ENCODE assay signal across 23 mouse cellular contexts in the genomic region with DNA sequence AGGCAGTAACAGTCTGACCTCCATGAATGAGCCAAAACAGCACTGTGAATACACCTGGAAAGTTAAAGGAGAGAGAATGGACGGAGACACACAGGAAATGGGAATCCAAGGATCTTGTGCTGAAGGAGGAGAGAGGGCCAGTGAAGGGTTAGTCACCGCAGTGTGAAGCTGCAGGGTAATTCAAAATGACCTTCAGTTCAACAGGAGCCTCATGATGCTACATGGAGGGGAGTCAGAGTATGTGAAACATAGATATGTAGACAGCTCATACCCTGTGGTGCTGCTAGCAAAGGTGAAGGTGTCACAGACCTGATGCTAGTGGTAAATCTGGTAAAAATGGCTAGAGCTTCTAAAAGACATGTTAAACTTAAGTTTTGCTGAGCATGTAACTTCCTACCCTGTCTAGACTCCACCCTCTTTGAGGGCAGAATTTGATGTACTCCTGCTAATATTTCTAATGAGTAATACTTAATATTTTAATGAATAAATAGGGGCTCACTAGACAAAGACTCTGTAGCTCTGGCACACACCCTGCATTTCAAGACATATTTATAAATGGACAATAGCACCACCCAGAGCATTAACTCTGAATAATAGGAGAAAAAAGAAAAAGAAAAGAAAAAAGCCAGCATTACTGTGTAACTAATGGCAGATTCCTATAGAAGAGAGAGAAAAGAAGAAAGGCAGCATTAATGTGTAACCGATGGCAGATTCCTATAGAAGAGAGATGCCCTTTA. TPM values are rescaled to one million over a fixed set of nuclear protein-coding genes. Genes with fewer than 3 reads are reported as not detected.
A peak's percentile ranks its signal among the peaks of the same experiment; 100 is the strongest.
DNase-seq lines count a peak whose midpoint lies in the region; ATAC-seq and TF ChIP-seq lines count a peak whose summit lies in the region.
"Had no signal": no experiment of that assay in that cellular context is flagged by ENCODE, and none has a peak within 500 bp of the region (broad histone marks: within the 10 kb centered on the region; RNA-seq: fewer than 3 reads in every experiment).

No protein-coding gene starts in this region.

- WGBS in stomach, postnatal 0 days = 71% methylated on average over 3 of the region's 3 CpGs

- no peak overlapping the region for H3K4me3 ChIP-seq in layer of hippocampus, adult 2 months
- no peak overlapping the region for H3K4me3 ChIP-seq in stomach, postnatal 0 days (ENCODE audit: low read depth, low read length)
- H3K4me3 ChIP-seq: kidney, embryonic 15.5 days; limb, embryonic 10.5 days; liver, embryonic 15.5 days; lung, embryonic 15.5 days; megakaryocyte, embryonic 14.5 days had no signal

- peak; percentile 55 for DNase-seq in heart, adult 11 months
- DNase-seq in heart, postnatal 4 days = no peak
- no peak for DNase-seq in layer of hippocampus, adult 2 months (ENCODE audit: low spot score in 2 of 2)
- DNase-seq in layer of hippocampus, adult 18-20 months (ENCODE audit: low spot score in 2 of 2) = no peak
- DNase-seq in brain, embryonic 18.5 days (ENCODE audit: low read depth, low spot score) = peak; percentile 8
- no peak for DNase-seq in stomach, postnatal 0 days (ENCODE audit: low spot score)
- no peak for DNase-seq in cerebellum, adult 11-12 months
- DNase-seq: adrenal gland, adult 8-10 months; B cell, adult 2 months; cerebellum, adult 9-10 months; kidney, postnatal 4 days; liver; lung, postnatal 36 days had no signal

- H3K27ac ChIP-seq in layer of hippocampus, adult 2 months = no peak overlapping the region
- no peak overlapping the region for H3K27ac ChIP-seq in stomach, postnatal 0 days (replicated peaks)
- H3K27ac ChIP-seq: kidney, embryonic 15.5 days; limb, embryonic 10.5 days; liver, embryonic 15.5 days; lung, embryonic 15.5 days had no signal

- peak; percentile 65 for TF ChIP-seq CTCF in layer of hippocampus, adult 2 months (conservative IDR thresholded peaks at IDR 0.05)
- peak; percentile 10; the same call in 1 of the 2 replicates for TF ChIP-seq CTCF in stomach, postnatal 0 days (IDR thresholded peaks at IDR 0.05; ENCODE audit: low read depth)

- H3K36me3 ChIP-seq in stomach, postnatal 0 days (ENCODE audit: control insufficient read depth, insufficient read depth, low read length) = no peaks in the 10 kb centered on the region
- H3K36me3 ChIP-seq: kidney, embryonic 15.5 days; limb, embryonic 10.5 days; liver, embryonic 15.5 days; lung, embryonic 15.5 days had no signal

- H3K4me1 ChIP-seq in stomach, postnatal 0 days (replicated peaks; ENCODE audit: control insufficient read depth, insufficient read depth) = no peaks in the 10 kb centered on the region
- H3K4me1 ChIP-seq: kidney, embryonic 15.5 days; limb, embryonic 10.5 days; liver, embryonic 15.5 days; lung, embryonic 15.5 days; megakaryocyte, embryonic 14.5 days had no signal

- H3K9ac ChIP-seq in stomach, postnatal 0 days (ENCODE audit: low read length) = no peak overlapping the region
- H3K9ac ChIP-seq: kidney, embryonic 15.5 days; liver, embryonic 15.5 days; lung, embryonic 15.5 days had no signal

- no peak for ATAC-seq in stomach, postnatal 0 days (ENCODE audit: low FRiP score, low TSS enrichment)
- ATAC-seq: activated CD4-positive, CD25-positive, alpha-beta regulatory T cell, adult 4 months; intestine, postnatal 0 days had no signal

- no peaks in the 10 kb centered on the region for H3K27me3 ChIP-seq in stomach, postnatal 0 days (ENCODE audit: control insufficient read depth, insufficient read depth, low read length)
- H3K27me3 ChIP-seq: kidney, embryonic 15.5 days; liver, embryonic 15.5 days; lung, embryonic 15.5 days; megakaryocyte, embryonic 14.5 days had no signal

- no peak overlapping the region for H3K4me2 ChIP-seq in stomach, postnatal 0 days (replicated peaks; ENCODE audit: low read depth)
- H3K4me2 ChIP-seq: heart, embryonic 11.5 days; kidney, embryonic 15.5 days; liver, embryonic 15.5 days; lung, embryonic 15.5 days had no signal

- no peak for TF ChIP-seq EP300 in stomach, postnatal 0 days (optimal IDR thresholded peaks at IDR 0.05)

- no peaks in the 10 kb centered on the region for H3K9me3 ChIP-seq in stomach, postnatal 0 days (ENCODE audit: control insufficient read depth, low read length)
- H3K9me3 ChIP-seq: kidney, embryonic 15.5 days; limb, embryonic 10.5 days; liver, embryonic 15.5 days; lung, embryonic 15.5 days; megakaryocyte, embryonic 14.5 days had no signal

RNA-seq across cellular contexts. Expression of a gene that starts 23.2 kb away (rescaled TPM):
- total RNA-seq in heart, postnatal 4 days (2021) = 1 to 10 TPM in 1 of 2 experiments, under 1 TPM in 1; 0.93 to 1.0 TPM
- total RNA-seq in layer of hippocampus, adult 2 months (2021) = 10 to 100 TPM; 13.9 to 14.0 TPM
- 10 to 100 TPM; 10.5 to 13.7 TPM for total RNA-seq in layer of hippocampus, adult 18-20 months (2021)
- 1.1 TPM in 2 replicates for polyA plus RNA-seq in stomach, postnatal 0 days (2015; fragmentation: Nextera tagmentation; extraction: Ambion mirVana)
- total RNA-seq: gastrocnemius, adult 8-10 months had no signal
- polyA plus RNA-seq: activated CD4-positive, CD25-positive, alpha-beta regulatory T cell, adult 4 months; small intestine, adult 2 months had no signal

Comparison
In these comparisons a context has a peak if more than half of its experiments do, and no peak if none do; other contexts are left out.
1. DNase-seq: peak in heart, adult 11 months (single experiment) and brain, embryonic 18.5 days (single experiment); none in heart, postnatal 4 days (single experiment), layer of hippocampus, adult 2 months (0 of 2), layer of hippocampus, adult 18-20 months (0 of 2), stomach, postnatal 0 days (single experiment) and cerebellum, adult 11-12 months (single experiment).
2. RNA of a gene that starts 23.2 kb away (total RNA-seq): 13.9 to 14.0 TPM in layer of hippocampus, adult 2 months and 10.5 to 13.7 TPM in layer of hippocampus, adult 18-20 months; 0.93 to 1.0 TPM in heart, postnatal 4 days; every median in the first group is over 4 times any median in the second.